Mouse (Mus musculus) CH12.LX (cell line): ENCODE measurements around the gene Spn. TPM values are rescaled to one million over a fixed set of nuclear protein-coding genes. Genes with fewer than 3 reads are reported as not detected.
A peak's percentile ranks its signal among the peaks of the same experiment; 100 is the strongest.

Source experiments
- DNase-seq: peaks from one replicate; pipeline ENCODE4 v3.0.0-alpha.2; 2013; ENCODE audit errors: extremely low read depth
- H3K27ac ChIP-seq: 2 replicates; pipeline ENCODE4 v1.5.1; 2012; ENCODE audit warnings: low read depth, mild to moderate bottlenecking, control low read depth, moderate library complexity; ENCODE audit not compliant: insufficient read depth
- H3K27me3 ChIP-seq: replicated peaks from 2 replicates; pipeline ENCODE3; 2012; ENCODE audit warnings: inconsistent platforms
- H3K36me3 ChIP-seq, 2 experiments: replicated peaks in 1 of 2; 2 replicates each; pipeline versions ENCODE3 to v1.6.1; 2012; ENCODE audit warnings: inconsistent platforms in 1 of 2, low read length in 1 of 2, mild to moderate bottlenecking in 1 of 2, mixed read lengths in 1 of 2, moderate library complexity in 1 of 2; ENCODE audit not compliant: control insufficient read depth in 1 of 2, insufficient read depth in 1 of 2
- H3K4me1 ChIP-seq, 2 experiments: 2 replicates each; pipeline ENCODE4 v1.6.1; 2012; ENCODE audit warnings: inconsistent platforms in 1 of 2, moderate library complexity in 1 of 2; ENCODE audit not compliant: insufficient read depth in 2 of 2, control insufficient read depth in 1 of 2
- H3K4me2 ChIP-seq: 2 replicates; pipeline ENCODE4 v1.6.1; 2012; ENCODE audit warnings: low read depth, mild to moderate bottlenecking, control low read depth; ENCODE audit not compliant: poor library complexity, insufficient read depth, severe bottlenecking
- H3K4me3 ChIP-seq, 3 experiments: fragments of 150-350 bp in 1 of 3; sonication (generic) in 1 of 3; replicated peaks in 1 of 3; 2 replicates each; pipeline versions ENCODE3 to v1.5.1; 2011 to 2012; ENCODE audit warnings: low read depth in 2 of 3, low read length in 2 of 3, mild to moderate bottlenecking in 2 of 3, moderate library complexity in 2 of 3, control low read depth in 1 of 3, improper control_type of control experiment in 1 of 3, inconsistent platforms in 1 of 3, mixed read lengths in 1 of 3; ENCODE audit not compliant: poor library complexity in 1 of 3
- H3K79me2 ChIP-seq: replicated peaks from 2 replicates; pipeline ENCODE4 v1.6.1; 2012; ENCODE audit warnings: mild to moderate bottlenecking, moderate library complexity; ENCODE audit not compliant: control insufficient read depth, poor library complexity, insufficient read depth, severe bottlenecking; ENCODE audit errors: extremely low read depth
- H3K9ac ChIP-seq: 2 replicates; pipeline ENCODE4 v1.6.1; 2012; ENCODE audit warnings: low read depth, mild to moderate bottlenecking, control low read depth, moderate library complexity; ENCODE audit not compliant: insufficient read depth
- H3K9me3 ChIP-seq: replicated peaks from 2 replicates; pipeline ENCODE3; 2012; ENCODE audit warnings: low read length, inconsistent platforms, mixed read lengths
- BHLHE40 ChIP-seq: IDR thresholded peaks from 2 replicates; pipeline ENCODE4 v1.6.1; 2011; ENCODE audit warnings: mild to moderate bottlenecking, low read depth, low read length, improper control_type of control experiment
- ELF1 ChIP-seq: IDR thresholded peaks from 2 replicates; pipeline ENCODE4 v1.6.1; 2014; ENCODE audit warnings: low read depth, mild to moderate bottlenecking, inconsistent platforms, low read length, improper control_type of control experiment
- HCFC1 ChIP-seq: IDR thresholded peaks from 2 replicates; pipeline ENCODE4 v1.6.1; 2012; ENCODE audit warnings: low read depth, mild to moderate bottlenecking, inconsistent platforms, low read length, improper control_type of control experiment
- JUN ChIP-seq: IDR thresholded peaks from 2 replicates; pipeline ENCODE4 v1.6.1; 2011; ENCODE audit warnings: low read depth, mild to moderate bottlenecking, low read length, improper control_type of control experiment, moderate library complexity; ENCODE audit not compliant: insufficient read depth
- MAFK ChIP-seq: IDR thresholded peaks from 2 replicates; pipeline ENCODE4 v1.6.1; 2011; ENCODE audit warnings: low read length, improper control_type of control experiment; ENCODE audit not compliant: insufficient replicate concordance
- MAX ChIP-seq: IDR thresholded peaks from 2 replicates; pipeline ENCODE4 v1.6.1; 2011; ENCODE audit warnings: low read length, improper control_type of control experiment
- MXI1 ChIP-seq: IDR thresholded peaks from 2 replicates; pipeline ENCODE4 v1.6.1; 2011; ENCODE audit warnings: mild to moderate bottlenecking, low read depth, low read length, improper control_type of control experiment
- NRF1 ChIP-seq: IDR thresholded peaks from 2 replicates; pipeline ENCODE4 v1.6.1; 2014; ENCODE audit warnings: low read depth, mild to moderate bottlenecking, inconsistent platforms, low read length, improper control_type of control experiment, moderate library complexity
- PAX5 ChIP-seq: IDR thresholded peaks from 2 replicates; pipeline ENCODE4 v1.6.1; 2012; ENCODE audit warnings: low read length, inconsistent platforms, mixed read lengths
- POLR2A ChIP-seq: IDR thresholded peaks from 2 replicates; pipeline ENCODE4 v1.6.1; 2011; ENCODE audit warnings: low read depth, mild to moderate bottlenecking, improper control_type of control experiment, low read length
- RAD21 ChIP-seq: IDR thresholded peaks from 2 replicates; pipeline ENCODE4 v1.6.1; 2011; ENCODE audit warnings: low read depth, mild to moderate bottlenecking, low read length, improper control_type of control experiment, moderate library complexity
- SIN3A ChIP-seq: IDR thresholded peaks from 2 replicates; pipeline ENCODE4 v1.6.1; 2012; ENCODE audit warnings: low read length, improper control_type of control experiment, inconsistent platforms
- TBP ChIP-seq: conservative IDR thresholded peaks from 2 replicates; pipeline ENCODE4 v1.6.1; 2011; ENCODE audit warnings: low read depth, low read length, improper control_type of control experiment
- ZC3H11A ChIP-seq: IDR thresholded peaks from 2 replicates; pipeline ENCODE4 v1.6.1; 2012; ENCODE audit warnings: low read depth, mild to moderate bottlenecking, inconsistent platforms, low read length, improper control_type of control experiment
- dilution Hi-C: fragments of 300-500 bp; cut with MboI; formaldehyde crosslinking; loops from 2 replicates; pipeline ENCODE4 v1.14.3; 2020; ENCODE audit warnings: low sequenced_read_pairs; ENCODE audit not compliant: extremely low pct_unique_long_range_greater_than_20kb, extremely low pct_ligation_motif_present
- in situ Hi-C: fragments of 300-500 bp; cut with MboI; formaldehyde crosslinking; loops from 3 replicates; pipeline ENCODE4 v1.14.3; 2019; ENCODE audit warnings: low sequenced_read_pairs, low pct_ligation_motif_present, low pct_unique_long_range_greater_than_20kb, mixed read lengths
- polyA plus RNA-seq: library from polyadenylated mRNA; unstranded; fragments of >175 nt; gene quantifications from 2 replicates; pipeline ENCODE4 v1.2.1, GENCODE M21; 2012; ENCODE audit warnings: low read depth; ENCODE audit not compliant: insufficient read length
- total RNA-seq, 2 experiments: library from RNA; depleted of rRNA; stranded (reverse); fragments of 300-350 nt in 1 of 2; fragments of >200 nt in 1 of 2; gene quantifications; 2 replicates each; pipeline ENCODE4 v1.2.3; 2012 to 2014

Gene Spn
- total and polyA plus RNA-seq, 3 experiments: 2.4 to 16.3 (median 3.3) TPM

DNA sequence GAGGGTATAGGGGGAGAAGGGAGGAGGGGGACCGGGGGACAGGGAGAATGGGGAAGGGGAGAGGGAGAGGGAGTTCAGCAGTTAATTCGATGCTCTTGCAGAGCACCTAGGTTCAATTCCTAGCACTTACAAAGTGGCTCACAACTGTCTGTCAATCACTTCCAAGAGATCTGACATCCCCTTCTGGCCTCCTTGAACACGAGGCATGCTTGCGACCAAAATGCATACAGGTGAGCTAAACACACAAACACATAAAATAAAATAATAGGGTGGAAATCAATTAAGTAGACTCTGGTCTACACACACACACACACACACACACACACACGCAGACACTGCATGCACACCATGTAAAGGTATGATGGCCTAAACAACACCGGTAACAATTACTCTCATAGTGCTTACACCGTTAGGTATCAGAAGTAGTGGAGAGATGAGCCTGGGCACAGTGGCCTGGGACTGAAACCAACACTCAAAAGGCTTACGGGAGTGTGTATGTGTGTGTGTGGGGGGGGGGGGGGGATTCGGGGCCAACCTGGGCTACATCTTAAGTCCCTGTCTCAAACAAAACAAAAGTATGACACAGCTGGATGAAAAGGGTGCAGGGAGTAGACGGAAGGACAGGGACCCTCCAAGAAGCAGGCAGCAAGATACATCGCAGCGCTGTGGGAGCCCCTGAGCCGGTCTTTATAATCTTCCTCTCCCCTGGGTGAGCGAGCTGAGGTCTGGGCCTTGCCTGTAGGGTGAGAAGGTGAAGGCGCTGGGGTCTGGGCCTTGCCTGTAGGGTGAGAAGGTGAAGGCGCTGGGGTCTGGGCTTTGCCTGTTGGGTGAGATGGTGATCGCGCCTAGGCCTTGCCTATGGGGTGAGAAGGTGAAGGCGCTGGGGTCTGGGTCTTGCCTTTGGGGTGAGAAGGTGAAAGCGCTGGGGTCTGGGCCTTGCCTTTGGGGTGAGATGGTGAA is 47.2 kb downstream of the Spn start:
- peaks cover 19% of the 10 kb centered on the region for H3K79me2 ChIP-seq
- H3K4me2 ChIP-seq: peak overlapping the region; percentile 56
- no peaks in the 10 kb centered on the region for H3K9me3 ChIP-seq
- H3K9ac ChIP-seq: peak overlapping the region; percentile 86
- no peaks in the 10 kb centered on the region for H3K27me3 ChIP-seq
- peaks cover 11 to 39% of the 10 kb centered on the region in 2 experiments for H3K4me1 ChIP-seq
- peak overlapping the region; percentile 93 for H3K27ac ChIP-seq
- dilution Hi-C loops: no loop called here
- no peak; the same call in 1 of the 2 replicates for TF ChIP-seq RAD21
- TF ChIP-seq JUN: no peak
- TF ChIP-seq TBP: no peak
- TF ChIP-seq PAX5: no peak
- TF ChIP-seq BHLHE40: no peak
- TF ChIP-seq POLR2A: no peak
- TF ChIP-seq MXI1: peak; percentile 54; the same call in 1 of the 2 replicates
- no peak for TF ChIP-seq MAFK
- no peak for TF ChIP-seq ZC3H11A
- peak; percentile 40; the same call in 1 of the 2 replicates for TF ChIP-seq MAX
- no peak for TF ChIP-seq NRF1
- TF ChIP-seq, all 38 proteins: peak for 2
- no peak for DNase-seq
- peaks cover 21 to 28% of the 10 kb centered on the region in 2 experiments for H3K36me3 ChIP-seq
- in situ Hi-C loops: no loop called here
- H3K4me3 ChIP-seq: peak overlapping the region; percentile 78 to 91 (median 87)

DNA sequence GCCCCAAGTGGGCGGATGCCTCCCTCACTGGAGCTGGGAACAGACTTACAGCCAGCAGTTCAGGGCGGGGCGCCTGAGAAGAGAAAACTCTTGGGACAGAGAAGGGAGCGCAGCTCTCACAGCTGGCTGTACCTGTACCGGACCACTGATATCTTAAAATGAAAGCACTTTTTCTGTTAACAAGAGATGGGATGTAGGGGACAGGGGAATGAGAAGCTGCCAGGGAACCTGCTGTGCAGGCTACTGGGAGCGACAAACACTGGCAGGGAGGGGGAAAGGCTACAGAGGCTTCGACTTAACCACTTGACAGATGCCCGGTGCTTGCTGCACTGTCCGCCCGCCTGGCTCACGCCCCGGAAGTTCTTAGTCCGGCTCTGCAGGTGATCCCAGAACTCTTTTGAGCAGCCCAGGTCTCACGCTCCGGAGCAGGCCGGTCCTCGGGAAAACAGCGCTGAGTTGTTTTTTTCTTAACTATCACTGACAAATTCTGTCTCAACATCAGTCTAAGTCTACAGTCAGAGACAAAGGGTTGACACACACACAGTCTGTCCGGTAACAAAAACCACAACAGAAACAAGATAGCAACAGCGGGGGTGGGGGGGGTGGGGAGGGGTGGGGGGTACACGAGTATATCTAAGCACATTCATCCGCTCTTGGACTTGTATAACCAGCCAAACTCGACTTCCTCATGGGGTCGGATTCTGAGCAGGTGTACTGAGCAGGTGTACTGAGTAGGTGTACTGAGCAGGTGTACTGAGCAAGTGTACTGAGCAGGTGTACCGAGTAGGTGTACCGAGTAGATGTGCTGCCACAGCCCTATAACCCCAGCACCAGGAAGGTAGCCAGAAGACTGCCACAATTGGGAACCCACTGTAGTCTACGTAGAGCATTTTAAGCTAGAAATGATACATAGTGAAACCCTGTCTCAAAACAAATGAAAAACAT is 48.5 kb downstream of the Spn start:
- Histone ChIP-seq H3K79me2 (peaks cover 19% of the 10 kb centered on the region), H3K4me3 (peak overlapping the region in 1 of 3 experiments; percentile 20), H3K4me1 (peaks cover 11 to 36% of the 10 kb centered on the region in 2 experiments), H3K36me3 (peaks cover 16 to 21% of the 10 kb centered on the region in 2 experiments), H3K9me3 (no peaks in the 10 kb centered on the region)
- DNase-seq: no peak
- dilution Hi-C loops (no loop called here), in situ Hi-C loops (no loop called here)
- TF ChIP-seq BHLHE40: 0 out of 2 replicates have a peak, but pooled peaks have one; percentile 20
- TF ChIP-seq HCFC1: peak; percentile 33; the same call in 1 of the 2 replicates
- TF ChIP-seq SIN3A: peak; percentile 47
- no peak for TF ChIP-seq ELF1
- TF ChIP-seq, all 38 proteins: peak for 3
- Histone ChIP-seq H3K27me3 (no peaks in the 10 kb centered on the region), H3K27ac (peak overlapping the region; percentile 11; the same call in 1 of the 2 replicates), H3K4me2 (peak overlapping the region; percentile 88), H3K9ac (peak overlapping the region; percentile 44; the same call in 1 of the 2 replicates)
